ENCODE assay signal across 8 mouse cellular contexts in the genomic region with DNA sequence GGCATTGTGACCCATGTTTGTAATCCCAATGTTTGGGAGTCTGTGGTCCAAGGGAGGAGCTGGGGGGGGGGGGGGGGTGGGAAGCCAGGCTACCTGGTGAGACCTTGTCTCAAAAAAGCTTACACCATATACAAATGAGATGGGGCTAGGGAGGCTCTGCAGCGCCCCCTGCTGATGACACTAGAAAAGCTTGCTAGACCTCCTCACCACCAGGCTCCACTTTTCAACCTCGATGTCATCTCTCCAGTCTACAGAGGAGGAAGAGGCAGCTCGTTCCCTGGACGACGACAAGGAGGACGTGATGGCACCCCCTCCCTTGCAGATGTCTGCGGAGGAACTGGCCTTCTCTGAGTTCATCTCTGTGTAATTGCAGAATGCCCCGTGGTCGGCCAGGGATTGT. TPM values are rescaled to one million over a fixed set of nuclear protein-coding genes. Genes with fewer than 3 reads are reported as not detected.
A peak's percentile ranks its signal among the peaks of the same experiment; 100 is the strongest.
DNase-seq lines count a peak whose midpoint lies in the region; ATAC-seq lines count a peak whose summit lies in the region.

No protein-coding gene starts in this region.

- peaks cover 63% of the 10 kb centered on the region for H3K27me3 ChIP-seq in liver, embryonic 12.5 days (replicated peaks)
- H3K27me3 ChIP-seq in embryonic facial prominence, embryonic 11.5 days (ENCODE audit: control insufficient read depth, insufficient read depth, low read length), result no peaks in the 10 kb centered on the region

- no peak overlapping the region for H3K27ac ChIP-seq in liver, embryonic 12.5 days
- no peak overlapping the region for H3K27ac ChIP-seq in embryonic facial prominence, embryonic 11.5 days (replicated peaks; ENCODE audit: low read depth, low read length)

- peak; percentile 64 for DNase-seq in CD4-positive, CD25-positive, alpha-beta regulatory T cell, adult 2 months (ENCODE audit: low read depth, low spot score)
- DNase-seq in liver, result peak; percentile 66
- peak; percentile 80 for DNase-seq in brain, adult 2 months (ENCODE audit: low read depth, low spot score)
- DNase-seq in embryonic facial prominence, embryonic 11.5 days (ENCODE audit: low spot score), result peak; percentile 63
- DNase-seq in left cerebral cortex, postnatal 14 days (ENCODE audit: low spot score in 2 of 2), result peak; percentile 49 to 57
- peak; percentile 35 for DNase-seq in retina, postnatal 7 days (ENCODE audit: low read depth, low spot score)

- no peak overlapping the region for H3K9ac ChIP-seq in liver, embryonic 12.5 days
- H3K9ac ChIP-seq in embryonic facial prominence, embryonic 11.5 days (replicated peaks; ENCODE audit: low read length), result no peak overlapping the region

- H3K4me3 ChIP-seq in liver, embryonic 12.5 days, result no peak overlapping the region
- H3K4me3 ChIP-seq in embryonic facial prominence, embryonic 11.5 days (ENCODE audit: low read depth, low read length), result no peak overlapping the region

- WGBS in liver, embryonic 12.5 days (ENCODE audit: insufficient replicate concordance), result 23% methylated on average over 9 of the region's 9 CpGs
- WGBS in embryonic facial prominence, embryonic 11.5 days, result 32% methylated on average over 9 of the region's 9 CpGs

- no peak for ATAC-seq in CD4-positive, CD25-positive, alpha-beta regulatory T cell, adult 4 months
- ATAC-seq in liver, embryonic 12.5 days, result no peak
- no peak for ATAC-seq in embryonic facial prominence, embryonic 11.5 days (replicated peaks; ENCODE audit: insufficient number of reproducible peaks, low FRiP score, low TSS enrichment, low read depth)

- intact Hi-C loops in left cerebral cortex, postnatal 14 days (cut with DNase I), result no loop called here

- H3K9me3 ChIP-seq in liver, embryonic 12.5 days (replicated peaks), result no peaks in the 10 kb centered on the region
- no peaks in the 10 kb centered on the region for H3K9me3 ChIP-seq in embryonic facial prominence, embryonic 11.5 days (replicated peaks; ENCODE audit: control insufficient read depth, low read length)

- H3K4me1 ChIP-seq in liver, embryonic 12.5 days, result no peaks in the 10 kb centered on the region
- H3K4me1 ChIP-seq in embryonic facial prominence, embryonic 11.5 days (ENCODE audit: control insufficient read depth, insufficient read depth, low read length), result no peaks in the 10 kb centered on the region

- H3K36me3 ChIP-seq in liver, embryonic 12.5 days, result peaks cover 6% of the 10 kb centered on the region
- no peaks in the 10 kb centered on the region for H3K36me3 ChIP-seq in embryonic facial prominence, embryonic 11.5 days (replicated peaks; ENCODE audit: control insufficient read depth, insufficient read depth, low read depth, low read length)

- H3K4me2 ChIP-seq in liver, embryonic 12.5 days, result no peak overlapping the region
- H3K4me2 ChIP-seq in embryonic facial prominence, embryonic 11.5 days (ENCODE audit: low read depth, low read length), result no peak overlapping the region

RNA-seq across cellular contexts. Expression of a gene that starts 12.5 kb away (rescaled TPM):
- not detected for polyA plus RNA-seq in CD4-positive, CD25-positive, alpha-beta regulatory T cell, adult 4 months (2017; shearing (Covaris generic))
- polyA plus RNA-seq in liver, embryonic 12.5 days (2016; fragmentation: Nextera tagmentation; extraction: Ambion mirVana), result 0.50 and 0.51 TPM in 2 replicates
- polyA plus RNA-seq in embryonic facial prominence, embryonic 11.5 days (2014; fragmentation: Nextera tagmentation; extraction: Ambion mirVana), result 0.17 and 0.32 TPM in 2 replicates
- total RNA-seq in left cerebral cortex, postnatal 14 days (2021), result not detected

RNA-seq across cellular contexts. Expression of a gene that starts 25.6 kb away (rescaled TPM):
- under 1 TPM in 1 of 2 experiments, not detected in 1; 0.42 TPM for polyA plus RNA-seq in CD4-positive, CD25-positive, alpha-beta regulatory T cell, adult 4 months (2017; shearing (Covaris generic))
- polyA plus RNA-seq in liver, embryonic 12.5 days (2016; fragmentation: Nextera tagmentation; extraction: Ambion mirVana), result 0.66 and 0.85 TPM in 2 replicates
- polyA plus RNA-seq in embryonic facial prominence, embryonic 11.5 days (2014; fragmentation: Nextera tagmentation; extraction: Ambion mirVana), result 6.3 and 6.8 TPM in 2 replicates
- 10 to 100 TPM; 50.3 to 52.0 TPM for total RNA-seq in left cerebral cortex, postnatal 14 days (2021)

RNA-seq across cellular contexts. Expression of a gene that starts 34.5 kb away (rescaled TPM):
- 1 to 10 TPM; 1.3 to 3.6 TPM for polyA plus RNA-seq in CD4-positive, CD25-positive, alpha-beta regulatory T cell, adult 4 months (2017; shearing (Covaris generic))
- 15.1 and 16.7 TPM in 2 replicates for polyA plus RNA-seq in liver, embryonic 12.5 days (2016; fragmentation: Nextera tagmentation; extraction: Ambion mirVana)
- 7.4 and 9.1 TPM in 2 replicates for polyA plus RNA-seq in embryonic facial prominence, embryonic 11.5 days (2014; fragmentation: Nextera tagmentation; extraction: Ambion mirVana)
- 100 to 1,000 TPM; 152 to 155 TPM for total RNA-seq in left cerebral cortex, postnatal 14 days (2021)

RNA-seq across cellular contexts. Expression of a gene that starts 47.3 kb away (rescaled TPM):
- polyA plus RNA-seq in CD4-positive, CD25-positive, alpha-beta regulatory T cell, adult 4 months (2017; shearing (Covaris generic)), result not detected
- not detected in 2 replicates for polyA plus RNA-seq in liver, embryonic 12.5 days (2016; fragmentation: Nextera tagmentation; extraction: Ambion mirVana)
- not detected in 2 replicates for polyA plus RNA-seq in embryonic facial prominence, embryonic 11.5 days (2014; fragmentation: Nextera tagmentation; extraction: Ambion mirVana)
- not detected for total RNA-seq in left cerebral cortex, postnatal 14 days (2021)

RNA-seq across cellular contexts. Expression of a gene that starts 53.8 kb away (rescaled TPM):
- polyA plus RNA-seq in CD4-positive, CD25-positive, alpha-beta regulatory T cell, adult 4 months (2017; shearing (Covaris generic)), result not detected
- 0.32 TPM in 1 of 2 replicates, not detected in the other for polyA plus RNA-seq in liver, embryonic 12.5 days (2016; fragmentation: Nextera tagmentation; extraction: Ambion mirVana)
- polyA plus RNA-seq in embryonic facial prominence, embryonic 11.5 days (2014; fragmentation: Nextera tagmentation; extraction: Ambion mirVana), result not detected in 2 replicates
- not detected for total RNA-seq in left cerebral cortex, postnatal 14 days (2021)
